Mouse (Mus musculus): ENCODE results near the gene Nlrc4.

The Nlrc4 gene

DNA sequence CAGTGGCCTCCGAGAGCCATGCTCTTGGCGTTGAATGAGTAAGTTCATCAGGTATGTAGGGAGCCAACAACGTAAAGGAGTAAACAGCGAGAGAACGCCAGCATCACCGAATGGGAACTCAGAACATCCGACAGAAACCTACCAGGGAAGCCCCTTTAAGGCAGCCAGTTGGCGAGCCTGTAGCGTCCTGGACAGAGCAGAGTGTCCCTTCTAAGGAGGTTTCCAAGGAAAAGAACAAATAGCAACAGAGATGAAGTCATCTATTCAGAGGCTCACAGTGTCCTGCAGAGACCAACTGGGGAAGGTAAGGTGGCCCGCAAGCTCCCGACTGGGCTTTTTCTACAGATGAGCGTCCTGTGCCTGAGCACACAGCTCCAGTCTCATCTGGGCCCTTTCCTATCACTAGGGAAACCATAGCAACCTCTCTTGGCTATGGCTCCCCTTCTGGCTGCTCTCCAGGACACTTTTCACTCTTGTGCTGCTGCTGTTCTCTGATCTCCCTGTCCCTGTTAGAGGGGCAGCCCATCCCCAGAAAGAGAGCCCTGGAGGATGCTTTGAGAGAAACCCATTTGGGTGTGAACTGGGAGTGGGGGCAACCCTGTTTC lies 34.4 kb downstream of the Nlrc4 start:
- no peak for DNase-seq

DNA sequence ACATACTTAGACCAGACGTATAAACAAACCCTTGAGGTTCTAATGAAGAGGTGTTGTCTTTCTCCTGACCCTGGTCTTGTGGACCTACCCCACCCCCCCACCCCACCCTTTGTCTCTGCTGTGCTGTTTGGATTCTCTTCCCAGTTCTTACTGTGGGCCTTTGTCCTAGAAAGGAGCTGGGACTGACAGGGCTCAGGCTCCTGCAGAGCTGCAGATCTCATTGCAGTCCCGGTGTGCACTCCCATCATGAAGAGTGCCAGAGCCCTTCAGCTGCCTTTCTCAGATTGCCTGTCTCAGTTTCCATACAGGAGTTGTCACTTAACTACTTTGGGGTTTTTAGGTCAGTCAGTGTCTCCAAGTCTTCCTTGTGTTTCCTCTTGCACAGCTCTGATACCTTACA lies 38.3 kb downstream of the Nlrc4 start:
- no peak for DNase-seq

GRCm38 (mm10) chr17:74418171-74418570 lies 40.8 kb downstream of the Nlrc4 start:
- DNase-seq, result no peak

DNA sequence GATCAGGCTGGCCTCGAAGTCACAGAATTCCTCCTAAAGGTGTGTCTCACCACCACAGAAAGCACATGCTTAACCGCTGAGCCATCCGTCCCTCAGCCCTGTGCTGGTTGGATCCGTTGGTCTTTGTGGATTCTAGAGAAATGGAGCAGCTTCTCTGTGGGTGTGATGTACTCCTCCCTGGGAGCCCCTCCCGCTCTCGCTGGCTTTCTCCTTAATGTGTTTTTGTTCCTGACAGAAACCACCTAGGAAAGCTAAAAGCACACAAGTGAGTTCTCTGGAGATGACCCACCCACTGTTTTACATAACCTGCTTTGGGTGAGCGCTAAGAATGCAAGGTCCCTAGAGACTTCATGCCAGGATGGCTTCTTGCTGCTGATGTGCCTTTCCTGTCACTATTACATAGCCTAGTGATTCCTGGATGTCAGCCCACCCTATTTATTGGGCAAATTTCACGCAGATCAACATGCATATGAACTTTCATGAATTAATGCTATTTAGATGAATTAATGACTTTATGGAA lies 42.0 kb downstream of the Nlrc4 start:
- DNase-seq, result peak; percentile 10 to 21

DNA sequence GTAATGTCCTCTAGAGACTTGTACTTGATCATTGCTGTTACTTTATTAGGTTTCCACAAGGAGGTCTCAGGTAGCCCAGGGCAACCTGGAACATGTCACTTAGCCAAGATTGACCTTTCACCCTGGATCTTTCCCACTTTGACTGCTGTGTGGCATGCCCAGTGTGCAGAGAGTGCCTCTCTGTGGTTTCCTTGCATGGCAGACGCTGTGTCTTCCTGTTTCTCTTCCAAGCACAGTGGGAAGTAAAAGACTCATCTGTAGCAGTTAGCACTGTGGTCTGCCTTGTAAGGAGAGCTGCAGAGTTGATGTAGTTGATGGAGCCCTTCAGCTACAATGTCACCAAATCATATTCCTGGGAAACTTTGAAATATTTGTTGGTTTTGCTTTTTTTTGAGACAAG lies 44.3 kb downstream of the Nlrc4 start:
- DNase-seq, result no peak

DNA sequence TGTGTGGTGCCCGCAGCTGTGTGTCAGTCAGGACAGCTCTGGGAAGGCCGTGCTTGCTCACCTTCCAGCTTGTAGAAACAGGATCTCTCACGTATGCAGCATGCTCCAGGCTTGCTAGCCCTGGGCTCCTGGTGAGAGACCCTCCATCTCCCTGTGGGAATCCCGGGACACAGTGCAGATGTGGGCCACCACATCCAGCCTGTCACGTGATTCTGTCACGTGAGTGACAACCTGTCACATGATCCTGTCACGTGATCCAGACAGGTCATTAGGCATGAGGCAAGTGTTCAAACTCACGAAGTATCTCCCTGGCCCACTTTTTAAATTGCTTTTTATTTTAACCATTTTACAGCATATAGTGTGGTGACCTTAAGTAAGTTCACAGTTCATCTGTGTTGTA lies 45.6 kb downstream of the Nlrc4 start:
- DNase-seq, result no peak

- DNase-seq, result no peak
Observed at GRCm38 (mm10) chr17:74409722-74410121, 49.2 kb downstream of the Nlrc4 start.

DNA sequence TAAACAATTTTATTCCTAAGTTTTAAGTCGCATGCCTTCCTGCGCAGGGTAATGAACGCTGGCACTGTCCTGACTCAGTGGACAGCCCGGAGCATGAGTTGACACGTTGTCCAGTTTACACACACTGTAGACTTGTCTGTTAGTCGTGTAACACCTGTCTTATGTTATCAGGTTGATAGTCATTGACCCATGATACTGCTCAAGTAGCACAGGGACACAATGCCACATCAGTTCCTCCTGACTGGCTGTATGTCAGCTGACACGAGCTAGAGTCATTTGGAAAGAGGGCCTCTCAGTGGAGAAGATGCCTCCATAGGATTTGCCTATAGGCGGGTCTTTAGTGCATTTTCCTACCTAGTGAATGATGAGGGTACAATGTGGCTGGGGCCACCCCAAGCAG lies 52.5 kb downstream of the Nlrc4 start:
- DNase-seq, result no peak

- DNase-seq, result no peak
Observed at GRCm38 (mm10) chr17:74402486-74403222, 56.3 kb downstream of the Nlrc4 start.

DNA sequence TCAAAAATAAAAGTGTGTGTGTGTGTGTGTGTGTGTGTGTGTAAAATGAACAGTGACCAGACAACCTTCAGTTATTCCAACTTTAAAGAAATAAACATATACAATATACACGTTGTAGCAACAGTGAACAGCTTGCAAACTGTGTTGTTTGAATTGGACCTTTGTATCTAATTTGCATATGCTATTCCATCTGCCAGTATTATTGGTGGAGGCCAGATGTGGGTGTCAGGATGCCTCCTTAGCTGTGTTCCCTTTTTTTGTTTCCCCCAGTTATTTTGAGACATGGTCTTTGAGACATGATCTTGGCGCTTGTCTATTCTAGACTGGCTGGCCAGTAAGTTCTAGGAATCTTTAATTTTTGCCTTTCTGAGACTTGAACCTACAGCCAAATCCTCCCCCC lies 61.8 kb downstream of the Nlrc4 start:
- no peak for DNase-seq

GRCm38 (mm10) chr17:74396766-74397165 lies 62.2 kb downstream of the Nlrc4 start:
- DNase-seq, result no peak

DNA sequence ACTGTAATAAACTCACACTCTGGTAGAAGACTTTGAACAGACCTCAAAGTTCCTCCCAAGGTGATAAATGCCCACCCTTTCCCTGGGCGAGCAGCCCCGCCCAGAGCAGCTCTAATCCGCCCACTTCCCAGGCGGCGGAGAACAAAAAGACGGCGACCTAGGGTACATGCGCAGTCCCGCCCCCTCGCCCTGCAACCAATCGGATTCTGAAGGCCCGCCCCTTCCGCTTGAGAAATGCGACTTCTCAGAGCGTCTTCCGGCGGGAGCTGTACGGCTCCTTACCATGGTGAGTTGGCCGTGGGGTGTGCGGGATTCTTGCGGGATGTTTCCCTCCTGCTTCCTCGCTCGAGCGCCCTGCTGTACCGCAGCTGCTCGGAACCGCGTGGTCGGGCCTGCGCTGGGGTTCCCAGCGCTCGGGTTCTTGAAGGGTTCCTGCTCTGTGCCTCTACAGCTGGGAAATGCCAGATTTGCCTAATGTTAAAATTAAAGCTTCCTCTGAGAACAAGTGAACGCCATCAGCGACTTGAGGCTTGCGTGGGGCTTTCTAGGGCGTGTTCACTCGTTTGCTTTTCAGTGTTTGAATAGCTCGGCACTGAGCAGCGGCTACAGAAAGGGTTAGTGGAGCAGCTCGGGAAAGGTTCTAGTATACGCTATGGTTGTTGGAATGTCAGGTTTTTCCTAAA lies 63.4 kb downstream of the Nlrc4 start, which contains the start of gene Slc30a6:
Gene Slc30a6 (plus strand): TSS at position 226 of the 683 bp plus-strand sequence.
- peak; percentile 95 to 96 for DNase-seq

- DNase-seq, result peak; percentile 23 to 32
Observed at GRCm38 (mm10) chr17:74394855-74395254, 64.1 kb downstream of the Nlrc4 start.

GRCm38 (mm10) chr17:74394381-74394780 lies 64.6 kb downstream of the Nlrc4 start:
- no peak for DNase-seq

DNA sequence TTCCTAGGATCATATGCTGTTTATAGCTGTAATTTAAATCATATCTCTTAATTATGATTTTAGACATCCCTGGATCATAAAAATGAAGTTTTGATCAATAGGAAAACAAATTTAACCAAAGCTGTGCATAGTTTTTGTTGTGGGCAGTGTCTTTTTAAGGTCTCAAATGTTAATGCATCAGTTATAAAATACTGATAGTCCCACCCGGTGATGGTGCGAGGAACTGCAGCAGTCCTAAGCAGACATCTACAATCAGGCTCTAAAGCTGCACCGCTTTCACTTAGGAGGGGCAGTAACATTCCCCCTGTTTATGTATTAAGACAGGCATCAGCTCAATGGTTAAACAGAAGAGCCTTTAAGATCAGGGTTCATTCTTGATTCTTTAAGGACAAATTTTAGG lies 69.1 kb downstream of the Nlrc4 start:
- no peak for DNase-seq

DNA sequence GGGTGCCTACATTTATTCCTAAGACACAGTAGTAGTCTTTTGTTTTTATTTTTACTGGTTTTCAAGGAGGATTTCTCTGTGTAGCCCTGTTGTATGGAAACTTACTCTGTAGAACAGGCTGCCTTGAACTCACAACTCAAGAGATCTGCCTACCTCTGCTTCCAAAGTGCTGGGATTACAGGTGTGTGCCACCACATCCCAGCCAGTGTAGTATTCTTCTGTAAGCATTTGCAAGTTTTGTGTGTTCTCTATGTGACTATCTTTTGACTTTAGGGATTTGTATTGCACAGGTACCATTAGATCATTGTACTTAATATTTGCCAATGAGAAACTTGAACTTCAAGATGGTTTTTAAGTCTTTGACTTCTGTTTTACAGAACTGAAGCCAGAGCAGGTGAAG lies 72.3 kb downstream of the Nlrc4 start:
- no peak for DNase-seq

- no peak for DNase-seq
Observed at GRCm38 (mm10) chr17:74376916-74377315, 82.0 kb downstream of the Nlrc4 start.
